Mouse (Mus musculus) testis, adult 2 months (tissue): ENCODE results near the gene Wdr48.

Source experiments
- CTCF ChIP-seq: fragments of 200-500 bp; IDR thresholded peaks from 2 replicates; pipeline ENCODE4 v1.5.1; 2012; ENCODE audit warnings: low read depth, mild to moderate bottlenecking, inconsistent platforms, low read length, moderate library complexity; ENCODE audit not compliant: control insufficient read depth, insufficient read depth, insufficient replicate concordance
- POLR2A ChIP-seq: fragments of 200-500 bp; IDR thresholded peaks from 2 replicates; pipeline ENCODE4 v1.6.1; 2012; ENCODE audit warnings: low read depth, mild to moderate bottlenecking, inconsistent platforms, low read length, moderate library complexity; ENCODE audit not compliant: control insufficient read depth

- TF ChIP-seq POLR2A = no peak
- no peak for TF ChIP-seq CTCF
Observed at GRCm38 (mm10) chr9:119909931-119910330, 15.3 kb downstream of the Wdr48 start.
